23 mouse cellular contexts compared by ENCODE assay signal in the genomic region with DNA sequence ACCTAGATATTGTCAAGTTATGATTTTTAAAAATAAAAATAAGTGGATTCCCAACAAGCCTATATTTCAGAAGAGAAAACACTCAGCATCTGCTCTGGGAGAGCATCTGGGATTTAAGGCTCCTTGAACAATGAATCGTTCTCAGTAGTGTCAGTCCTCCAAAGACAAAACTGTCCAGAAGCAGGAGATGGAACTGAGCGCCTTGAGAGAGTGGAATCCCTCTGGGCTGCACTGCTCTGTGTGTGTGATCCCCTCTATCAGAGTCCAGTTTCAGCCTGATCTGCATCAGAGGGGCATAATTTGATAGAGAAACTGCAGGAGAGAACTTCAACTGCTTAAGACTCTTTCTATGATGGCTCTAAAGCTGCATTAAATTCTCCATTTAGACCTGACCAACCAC. TPM values are rescaled to one million over a fixed set of nuclear protein-coding genes. Genes with fewer than 3 reads are reported as not detected.
"Had no signal": no experiment of that assay in that cellular context is flagged by ENCODE, and none has a peak within 500 bp of the region (broad histone marks: within the 10 kb centered on the region; RNA-seq: fewer than 3 reads in every experiment).

No protein-coding gene starts in this region.

- H3K9me3 ChIP-seq: kidney, embryonic 15.5 days; liver, embryonic 13.5 days had no signal

- H3K27ac ChIP-seq: kidney, embryonic 15.5 days; left cerebral cortex, adult 2 months; liver, embryonic 13.5 days; stomach, postnatal 0 days had no signal

- H3K36me3 ChIP-seq: kidney, embryonic 15.5 days; liver, embryonic 13.5 days had no signal

- H3K4me1 ChIP-seq: kidney, embryonic 15.5 days; liver, embryonic 13.5 days had no signal

- H3K9ac ChIP-seq: kidney, embryonic 15.5 days; liver, embryonic 13.5 days had no signal

- H3K4me2 ChIP-seq: kidney, embryonic 15.5 days; liver, embryonic 13.5 days had no signal

- H3K27me3 ChIP-seq: kidney, embryonic 15.5 days; liver, embryonic 13.5 days had no signal

- H3K4me3 ChIP-seq: kidney, embryonic 15.5 days; left cerebral cortex, adult 2 months; liver, embryonic 13.5 days; myocyte had no signal

- DNase-seq: kidney, adult 11 months; kidney, adult 8-10 months; kidney, postnatal 10 days; kidney, postnatal 36 days; layer of hippocampus, postnatal 36 days; liver, embryonic 13.5 days; lung, adult 2 months; lung, postnatal 14 days; lung, postnatal 4 days; right cerebral cortex, adult 18-20 months; right cerebral cortex, postnatal 14 days; right cerebral cortex, postnatal 4 days; thymus, adult 2 months; thymus, postnatal 14 days; thymus, postnatal 4 days had no signal

RNA-seq across cellular contexts. Expression of a gene that starts 49.5 kb away (rescaled TPM):
- total RNA-seq: liver, adult 2 months; megakaryocyte progenitor cell, adult 5-6 weeks; megakaryocyte-erythroid progenitor cell, adult 5-6 weeks; monocyte, adult 5-6 weeks had no signal
- polyA plus RNA-seq: liver, adult 2 months had no signal
